Mouse (Mus musculus) heart, postnatal 0 days (tissue): ENCODE measurements around the gene Tapbpl.

Experiments
- CTCF ChIP-seq: IDR thresholded peaks from 2 replicates; pipeline ENCODE4 v1.5.1; 2016; ENCODE audit warnings: antibody characterized with exemption, control low read depth, low read depth
- EP300 ChIP-seq: IDR thresholded peaks from 2 replicates; pipeline ENCODE4 v1.6.1; 2016; ENCODE audit warnings: antibody characterized with exemption, low read depth

- no peak for TF ChIP-seq CTCF
- TF ChIP-seq EP300: no peak
These were observed 22.4 kb upstream of the Tapbpl start for GRCm38 (mm10) chr6:125253863-125254715.
